Mouse (Mus musculus) monocyte, adult 5-6 weeks (primary cell): ENCODE measurements around the gene Kidins220. TPM values are rescaled to one million over a fixed set of nuclear protein-coding genes. Genes with fewer than 3 reads are reported as not detected.

Source experiments
- ATAC-seq: fragments of 153-309, 156-312 bp; replicated peaks from 2 replicates; pipeline ENCODE4 v1.8.0; 2017; ENCODE audit warnings: mild to moderate bottlenecking; ENCODE audit not compliant: low TSS enrichment, insufficient number of reproducible peaks, severe bottlenecking, poor library complexity, low FRiP score
- total RNA-seq: library from RNA; stranded (forward); fragments of 200-1000, 200-491, 200-594 nt; gene quantifications from 3 replicates; pipeline ENCODE4 v1.2.3, GENCODE M21; 2017

Gene Kidins220
- total RNA-seq, 1 experiment from 2014 or later, result 122 TPM

- no peak for ATAC-seq
Observed at GRCm38 (mm10) chr12:25060901-25061300, 86.2 kb downstream of the Kidins220 start.

- no peak for ATAC-seq
Observed at GRCm38 (mm10) chr12:25062264-25062663, 87.5 kb downstream of the Kidins220 start.

- ATAC-seq, result no peak
Observed at GRCm38 (mm10) chr12:25073374-25073773, 98.6 kb downstream of the Kidins220 start.

GRCm38 (mm10) chr12:25074344-25074743 is 99.6 kb downstream of the Kidins220 start:
- 0 out of 2 replicates have a peak, but pooled peaks have one; percentile 16 for ATAC-seq

- ATAC-seq, result no peak
Observed at GRCm38 (mm10) chr12:25083260-25084178, 108.8 kb downstream of the Kidins220 start.

GRCm38 (mm10) chr12:25086966-25087365 is 112.2 kb downstream of the Kidins220 start:
- no peak for ATAC-seq

- no peak for ATAC-seq
Observed at GRCm38 (mm10) chr12:25089433-25089832, 114.7 kb downstream of the Kidins220 start.

GRCm38 (mm10) chr12:25092027-25092704 is 117.4 kb downstream of the Kidins220 start:
- ATAC-seq, result peak; percentile 53

- ATAC-seq, result no peak
Observed at GRCm38 (mm10) chr12:25092751-25093211, 118.1 kb downstream of the Kidins220 start.

GRCm38 (mm10) chr12:25093241-25093774 is 118.6 kb downstream of the Kidins220 start:
- no peak for ATAC-seq

GRCm38 (mm10) chr12:25094621-25095521 is 120.1 kb downstream of the Kidins220 start:
- no peak for ATAC-seq

GRCm38 (mm10) chr12:25095538-25095937 is 120.8 kb downstream of the Kidins220 start:
- ATAC-seq, result peak; percentile 2; the same call in 1 of the 2 replicates

GRCm38 (mm10) chr12:25095974-25096639 is 121.4 kb downstream of the Kidins220 start:
- ATAC-seq, result peak; percentile 85

- ATAC-seq, result no peak
Observed at GRCm38 (mm10) chr12:25096640-25097051, 121.9 kb downstream of the Kidins220 start.

GRCm38 (mm10) chr12:25097052-25097209 is 122.2 kb downstream of the Kidins220 start, which contains the start of gene Id2:
Gene Id2, minus strand, starts transcription at chr12:25097140.
- no peak for ATAC-seq

GRCm38 (mm10) chr12:25097210-25098160 is 122.8 kb downstream of the Kidins220 start:
- ATAC-seq, result no peak

- no peak for ATAC-seq
Observed at GRCm38 (mm10) chr12:25098161-25098550, 123.4 kb downstream of the Kidins220 start.
